Comparison of ENCODE assay signal across 7 mouse cellular contexts in the genomic region with DNA sequence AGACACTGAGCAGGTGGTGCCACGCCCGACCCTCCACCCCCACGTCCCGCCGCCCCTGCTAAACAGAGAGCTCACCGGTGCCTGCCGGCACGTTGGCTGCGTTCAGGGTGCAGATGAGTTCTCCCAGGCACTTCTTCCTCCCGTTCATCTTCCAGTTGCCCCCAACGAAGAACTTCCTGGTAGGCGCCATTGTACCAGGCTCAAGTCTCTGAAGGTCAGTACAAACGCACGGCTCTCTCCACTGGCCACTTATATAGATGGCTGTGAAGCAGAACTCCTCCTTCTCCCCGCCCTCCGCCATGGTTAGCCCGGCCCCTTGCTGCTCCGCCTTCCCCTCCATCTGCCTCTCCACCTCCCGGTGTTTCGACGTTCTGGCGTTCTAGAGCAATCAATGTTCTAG. TPM values are rescaled to one million over a fixed set of nuclear protein-coding genes. Genes with fewer than 3 reads are reported as not detected.
DNase-seq lines count a peak whose midpoint lies in the region; ATAC-seq lines count a peak whose summit lies in the region.

A gene (minus strand): TSS at position 364 of the 400 bp plus-strand sequence.

- H3K27ac ChIP-seq in embryonic facial prominence, embryonic 10.5 days (replicated peaks), result peak within 1 kb of the TSS; percentile 98
- peak within 1 kb of the TSS; percentile 95 for H3K27ac ChIP-seq in limb, embryonic 10.5 days
- H3K27ac ChIP-seq in midbrain, embryonic 13.5 days, result peak within 1 kb of the TSS; percentile 83

- H3K9me3 ChIP-seq in embryonic facial prominence, embryonic 10.5 days, result no peaks in the 10 kb centered on the region
- H3K9me3 ChIP-seq in limb, embryonic 10.5 days (replicated peaks), result no peaks in the 10 kb centered on the region
- H3K9me3 ChIP-seq in midbrain, embryonic 13.5 days, result no peaks in the 10 kb centered on the region

- peak within 1 kb of the TSS; percentile 80 for H3K9ac ChIP-seq in midbrain, embryonic 13.5 days (replicated peaks)

- peaks cover 76% of the 10 kb centered on the region for H3K36me3 ChIP-seq in embryonic facial prominence, embryonic 10.5 days (replicated peaks)
- peaks cover 75% of the 10 kb centered on the region for H3K36me3 ChIP-seq in limb, embryonic 10.5 days
- peaks cover 56% of the 10 kb centered on the region for H3K36me3 ChIP-seq in midbrain, embryonic 13.5 days

- ATAC-seq in granulocyte monocyte progenitor cell, adult 5-6 weeks (replicated peaks; ENCODE audit: poor library complexity, severe bottlenecking), result peak; percentile 64
- ATAC-seq in midbrain, embryonic 13.5 days, result peak; percentile 81

- H3K4me1 ChIP-seq in embryonic facial prominence, embryonic 10.5 days, result peaks cover 54% of the 10 kb centered on the region
- peaks cover 46% of the 10 kb centered on the region for H3K4me1 ChIP-seq in limb, embryonic 10.5 days
- peaks cover 48% of the 10 kb centered on the region for H3K4me1 ChIP-seq in midbrain, embryonic 13.5 days (replicated peaks)

- no peaks in the 10 kb centered on the region for H3K27me3 ChIP-seq in embryonic facial prominence, embryonic 10.5 days (replicated peaks; ENCODE audit: low read depth, poor library complexity, severe bottlenecking)
- H3K27me3 ChIP-seq in limb, embryonic 10.5 days (ENCODE audit: low read depth, poor library complexity, severe bottlenecking), result no peaks in the 10 kb centered on the region
- H3K27me3 ChIP-seq in midbrain, embryonic 13.5 days, result no peaks in the 10 kb centered on the region

- DNase-seq in adrenal gland, adult 8-10 months, result peak; percentile 90
- DNase-seq in embryonic facial prominence, embryonic 10.5 days (ENCODE audit: low spot score), result peak; percentile 92
- DNase-seq in kidney, adult 11 months, result peak; percentile 90
- DNase-seq in limb, embryonic 10.5 days (ENCODE audit: low spot score), result peak; percentile 87
- peak; percentile 80 for DNase-seq in spleen, adult 12 weeks (ENCODE audit: low spot score)

- peak within 1 kb of the TSS; percentile 88 for H3K4me2 ChIP-seq in midbrain, embryonic 13.5 days (replicated peaks)

- under 1% methylated on average over 22 of the region's 22 CpGs for WGBS in embryonic facial prominence, embryonic 10.5 days
- under 1% methylated on average over 22 of the region's 22 CpGs for WGBS in limb, embryonic 10.5 days
- WGBS in midbrain, embryonic 13.5 days, result under 1% methylated on average over 22 of the region's 22 CpGs

- H3K4me3 ChIP-seq in embryonic facial prominence, embryonic 10.5 days, result peak within 1 kb of the TSS; percentile 92
- H3K4me3 ChIP-seq in limb, embryonic 10.5 days, result peak within 1 kb of the TSS; percentile 69
- H3K4me3 ChIP-seq in midbrain, embryonic 13.5 days (replicated peaks), result peak within 1 kb of the TSS; percentile 63

RNA-seq across cellular contexts. Expression of the gene that starts here (rescaled TPM):
- 100 to 1,000 TPM; 448 to 531 (median 475) TPM for total RNA-seq in adrenal gland, adult 8-10 months (2022)
- 829 and 899 TPM in 2 replicates for polyA plus RNA-seq in embryonic facial prominence, embryonic 10.5 days (2016; fragmentation: Nextera tagmentation; extraction: Ambion mirVana)
- 357 and 379 TPM in 2 replicates for total RNA-seq in granulocyte monocyte progenitor cell, adult 5-6 weeks (2014; fragmentation: Nextera tagmentation)
- 273 and 305 TPM in 2 replicates for total RNA-seq in granulocyte monocyte progenitor cell, adult 5-6 weeks (2017)
- 831 and 927 TPM in 2 replicates for polyA plus RNA-seq in limb, embryonic 10.5 days (2016; fragmentation: Nextera tagmentation; extraction: Ambion mirVana)
- polyA plus RNA-seq in midbrain, embryonic 13.5 days (2015; fragmentation: Nextera tagmentation; extraction: Ambion mirVana), result 329 and 343 TPM in 2 replicates

Comparison
In these comparisons a context has a peak if more than half of its experiments do, and no peak if none do; other contexts are left out.
1. Peak in every context shown above with its lines: DNase-seq, ATAC-seq, H3K4me3 ChIP-seq and H3K27ac ChIP-seq.